Mouse (Mus musculus) erythroid progenitor cell, adult 5-6 weeks (primary cell): ENCODE measurements around the gene Irf2. TPM values are rescaled to one million over a fixed set of nuclear protein-coding genes. Genes with fewer than 3 reads are reported as not detected.

Experiments
- ATAC-seq: replicated peaks from 2 replicates; pipeline ENCODE4 v1.8.0; 2016; ENCODE audit warnings: moderate number of reproducible peaks, mild to moderate bottlenecking, moderate TSS enrichment, inconsistent platforms; ENCODE audit not compliant: poor library complexity, low FRiP score, severe bottlenecking
- total RNA-seq, 2 experiments: library from RNA; stranded (forward) in 1 of 2; stranded (reverse) in 1 of 2; fragments of 150-400 nt in 1 of 2; fragments of 186-747, 209-891 nt in 1 of 2; gene quantifications; 2 replicates each; pipeline versions ENCODE4 v1.2.3 to v1.2.4; 2015 to 2017; ENCODE audit warnings: low replicate concordance in 2 of 2

The Irf2 gene
- total RNA-seq, 2 experiments from 2014 or later: 33.4 to 69.6 TPM

GRCm38 (mm10) chr8:46852377-46852776, 112.8 kb downstream of the Irf2 start:
- no peak for ATAC-seq

GRCm38 (mm10) chr8:46859164-46859846, 119.8 kb downstream of the Irf2 start:
- no peak for ATAC-seq

- no peak for ATAC-seq
These were observed 120.3 kb downstream of the Irf2 start for GRCm38 (mm10) chr8:46859847-46860167.

- ATAC-seq: no peak
These were observed 123.0 kb downstream of the Irf2 start for GRCm38 (mm10) chr8:46862508-46862907.

- no peak for ATAC-seq
These were observed 125.9 kb downstream of the Irf2 start for GRCm38 (mm10) chr8:46865428-46865827.

- ATAC-seq: no peak
These were observed 127.9 kb downstream of the Irf2 start for GRCm38 (mm10) chr8:46867440-46867839.

GRCm38 (mm10) chr8:46868346-46869065, 129.0 kb downstream of the Irf2 start:
- no peak for ATAC-seq

GRCm38 (mm10) chr8:46869521-46869925, 130.0 kb downstream of the Irf2 start:
- ATAC-seq: no peak

- no peak for ATAC-seq
These were observed 131.6 kb downstream of the Irf2 start for GRCm38 (mm10) chr8:46871086-46871485.

GRCm38 (mm10) chr8:46875615-46876293, 136.2 kb downstream of the Irf2 start:
- no peak for ATAC-seq

GRCm38 (mm10) chr8:46881348-46881747, 141.8 kb downstream of the Irf2 start:
- no peak for ATAC-seq

- no peak for ATAC-seq
These were observed 142.4 kb downstream of the Irf2 start for GRCm38 (mm10) chr8:46881755-46882419.

- no peak for ATAC-seq
These were observed 143.2 kb downstream of the Irf2 start for GRCm38 (mm10) chr8:46882743-46883142.

- ATAC-seq: no peak
These were observed 143.9 kb downstream of the Irf2 start for GRCm38 (mm10) chr8:46883232-46884000.

- no peak for ATAC-seq
These were observed 146.3 kb downstream of the Irf2 start for GRCm38 (mm10) chr8:46885786-46886185.

GRCm38 (mm10) chr8:46886216-46886615, 146.7 kb downstream of the Irf2 start:
- ATAC-seq: no peak

GRCm38 (mm10) chr8:46887396-46887795, 147.9 kb downstream of the Irf2 start:
- no peak for ATAC-seq

- ATAC-seq: no peak
These were observed 149.0 kb downstream of the Irf2 start for GRCm38 (mm10) chr8:46888575-46888974.

GRCm38 (mm10) chr8:46890241-46890640, 150.7 kb downstream of the Irf2 start:
- no peak for ATAC-seq
